Mouse (Mus musculus) stomach, postnatal 0 days (tissue): ENCODE data around the gene Dync1i2.

Experiments used
- CTCF ChIP-seq: IDR thresholded peaks from 2 replicates; pipeline ENCODE4 v1.5.1; 2016; ENCODE audit warnings: antibody characterized with exemption, low read depth, mild to moderate bottlenecking, moderate library complexity
- EP300 ChIP-seq: optimal IDR thresholded peaks from 2 replicates; pipeline ENCODE3; 2016; ENCODE audit warnings: antibody characterized with exemption

DNA sequence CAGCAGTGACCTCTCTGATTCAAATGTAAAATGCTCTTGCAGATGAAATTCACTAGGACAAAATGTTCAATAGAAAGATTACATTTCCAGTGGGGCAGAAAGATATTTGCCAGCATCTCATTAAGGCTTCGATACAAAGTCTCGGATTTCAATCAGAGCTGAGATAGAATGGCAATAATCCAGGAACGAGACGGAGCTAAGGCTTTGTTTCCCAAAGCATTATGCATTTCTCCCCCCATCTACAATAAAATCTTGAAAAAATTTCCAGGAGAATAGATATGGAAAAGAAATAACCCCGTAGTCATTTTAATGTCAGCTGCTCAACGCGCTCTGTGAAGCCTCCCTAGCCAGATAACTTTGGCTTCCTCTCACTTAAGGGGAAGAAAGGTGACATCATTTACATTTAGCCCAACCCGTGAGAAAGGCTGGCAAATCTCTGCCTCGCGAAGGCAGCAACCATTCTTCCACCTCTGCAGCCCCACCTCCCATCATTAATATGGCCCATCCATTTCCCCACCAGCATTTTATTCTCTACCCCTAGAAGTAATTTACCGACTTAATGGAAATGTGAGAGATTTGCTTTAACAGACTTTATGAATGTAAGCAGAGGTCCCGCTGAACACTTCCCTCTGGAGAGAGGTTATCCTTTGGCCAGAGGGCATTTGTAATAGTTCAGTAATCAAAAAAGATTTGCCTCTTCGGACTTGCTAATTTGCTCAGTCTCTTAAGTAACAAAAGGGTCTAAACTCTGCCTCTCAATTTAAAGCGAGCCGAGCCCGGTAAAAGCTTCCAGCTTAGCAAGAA is 19.9 kb upstream of the Dync1i2 start:
- TF ChIP-seq CTCF: no peak
- no peak for TF ChIP-seq EP300
